Mouse (Mus musculus) megakaryocyte, embryonic 14.5 days (primary cell): ENCODE data around the gene Cxcl9. TPM values are rescaled to one million over a fixed set of nuclear protein-coding genes. Genes with fewer than 3 reads are reported as not detected.

Source experiments
- H3K27me3 ChIP-seq: replicated peaks from 2 replicates; pipeline ENCODE3; 2012; ENCODE audit warnings: inconsistent platforms
- H3K36me3 ChIP-seq: replicated peaks from 2 replicates; pipeline ENCODE3; 2012; ENCODE audit warnings: low read length, inconsistent platforms, mixed read lengths
- H3K4me1 ChIP-seq: 2 replicates; pipeline ENCODE4 v1.6.1; 2012; ENCODE audit warnings: inconsistent platforms
- H3K4me3 ChIP-seq: replicated peaks from 2 replicates; pipeline ENCODE3; 2012; ENCODE audit warnings: moderate library complexity, mild to moderate bottlenecking, inconsistent platforms
- H3K9me3 ChIP-seq: 2 replicates; pipeline ENCODE4 v1.6.1; 2012; ENCODE audit warnings: inconsistent platforms
- FLI1 ChIP-seq: IDR thresholded peaks from 2 replicates; pipeline ENCODE4 v1.6.1; 2012; ENCODE audit warnings: low read length, inconsistent platforms, mixed read lengths
- GATA1 ChIP-seq: IDR thresholded peaks from 3 replicates; pipeline ENCODE4 v1.6.1; 2012; ENCODE audit warnings: mixed read lengths, low read length, inconsistent platforms, borderline replicate concordance
- polyA plus RNA-seq: library from polyadenylated mRNA; stranded (reverse); fragments of >175 nt; gene quantifications from 2 replicates; pipeline ENCODE4 v1.2.3, GENCODE M21; 2012; ENCODE audit warnings: low replicate concordance; ENCODE audit not compliant: insufficient read depth

The Cxcl9 gene
- polyA plus RNA-seq, 1 experiment = not detected

- peaks cover 28% of the 10 kb centered on the region for H3K4me1 ChIP-seq
- no peaks in the 10 kb centered on the region for H3K9me3 ChIP-seq
- H3K4me3 ChIP-seq = no peak overlapping the region
- peaks cover 30% of the 10 kb centered on the region for H3K27me3 ChIP-seq
- no peaks in the 10 kb centered on the region for H3K36me3 ChIP-seq
- TF ChIP-seq GATA1 (no peak), FLI1 (no peak)
Measured at GRCm38 (mm10) chr5:92345006-92345405, 17.1 kb upstream of the Cxcl9 start.

- H3K4me1 ChIP-seq = no peaks in the 10 kb centered on the region
- H3K27me3 ChIP-seq = peaks cover 20% of the 10 kb centered on the region
- H3K4me3 ChIP-seq = no peak overlapping the region
- TF ChIP-seq FLI1 (no peak), GATA1 (no peak)
- H3K36me3 ChIP-seq = no peaks in the 10 kb centered on the region
- H3K9me3 ChIP-seq = no peaks in the 10 kb centered on the region
Measured at GRCm38 (mm10) chr5:92340606-92341005, 12.7 kb upstream of the Cxcl9 start.

GRCm38 (mm10) chr5:92336743-92337142 is 8.9 kb upstream of the Cxcl9 start:
- no peak overlapping the region for H3K4me3 ChIP-seq
- peaks cover 6% of the 10 kb centered on the region; the same call in 1 of the 2 replicates for H3K4me1 ChIP-seq
- peaks cover 11% of the 10 kb centered on the region for H3K27me3 ChIP-seq
- H3K9me3 ChIP-seq = no peaks in the 10 kb centered on the region
- TF ChIP-seq FLI1 (no peak), GATA1 (no peak)
- H3K36me3 ChIP-seq = no peaks in the 10 kb centered on the region

GRCm38 (mm10) chr5:92332359-92332840 is 4.5 kb upstream of the Cxcl9 start:
- H3K4me1 ChIP-seq = peaks cover 7% of the 10 kb centered on the region
- peaks cover 24% of the 10 kb centered on the region for H3K27me3 ChIP-seq
- H3K9me3 ChIP-seq = no peaks in the 10 kb centered on the region
- TF ChIP-seq GATA1 = no peak
- no peak for TF ChIP-seq FLI1
- no peaks in the 10 kb centered on the region for H3K36me3 ChIP-seq
- H3K4me3 ChIP-seq = no peak overlapping the region

GRCm38 (mm10) chr5:92331635-92332338 is 3.9 kb upstream of the Cxcl9 start, which contains the start of gene Art3:
Gene Art3 (plus strand): TSS chr5:92331827.
- Histone ChIP-seq H3K36me3 (no peaks in the 10 kb centered on the region), H3K4me3 (no peak within 1 kb of the TSS), H3K27me3 (peaks cover 26% of the 10 kb centered on the region), H3K4me1 (peaks cover 11% of the 10 kb centered on the region), H3K9me3 (no peaks in the 10 kb centered on the region)
- no peak for TF ChIP-seq FLI1
- no peak for TF ChIP-seq GATA1

GRCm38 (mm10) chr5:92331122-92331521 is 3.2 kb upstream of the Cxcl9 start:
- H3K27me3 ChIP-seq = peaks cover 30% of the 10 kb centered on the region
- H3K4me3 ChIP-seq = no peak overlapping the region
- H3K4me1 ChIP-seq = peaks cover 11% of the 10 kb centered on the region
- H3K36me3 ChIP-seq = no peaks in the 10 kb centered on the region
- TF ChIP-seq GATA1 (no peak), FLI1 (no peak)
- no peaks in the 10 kb centered on the region for H3K9me3 ChIP-seq

- no peaks in the 10 kb centered on the region for H3K9me3 ChIP-seq
- no peak overlapping the region for H3K4me3 ChIP-seq
- H3K4me1 ChIP-seq = peaks cover 9% of the 10 kb centered on the region
- no peaks in the 10 kb centered on the region for H3K36me3 ChIP-seq
- no peak for TF ChIP-seq GATA1
- H3K27me3 ChIP-seq = peaks cover 40% of the 10 kb centered on the region
Measured at GRCm38 (mm10) chr5:92327367-92327766, 512 bp downstream of the Cxcl9 start.

GRCm38 (mm10) chr5:92323264-92323663 is 4.6 kb downstream of the Cxcl9 start:
- TF ChIP-seq FLI1 (no peak), GATA1 (no peak)

GRCm38 (mm10) chr5:92322612-92323011 is 5.3 kb downstream of the Cxcl9 start:
- Histone ChIP-seq H3K4me3 (no peak overlapping the region), H3K4me1 (peaks cover 5% of the 10 kb centered on the region), H3K27me3 (peaks cover 27% of the 10 kb centered on the region), H3K9me3 (no peaks in the 10 kb centered on the region), H3K36me3 (no peaks in the 10 kb centered on the region)
- TF ChIP-seq GATA1 = no peak
- TF ChIP-seq FLI1 = no peak

More at GRCm38 (mm10) chr5:92323264-92323663, 4.6 kb downstream of the Cxcl9 start:
- H3K4me1 ChIP-seq = peaks cover 5% of the 10 kb centered on the region
- H3K9me3 ChIP-seq = no peaks in the 10 kb centered on the region
- peaks cover 33% of the 10 kb centered on the region for H3K27me3 ChIP-seq
- no peak overlapping the region for H3K4me3 ChIP-seq
- no peaks in the 10 kb centered on the region for H3K36me3 ChIP-seq

GRCm38 (mm10) chr5:92321631-92322400 is 6.1 kb downstream of the Cxcl9 start:
- Histone ChIP-seq H3K9me3 (no peaks in the 10 kb centered on the region), H3K27me3 (peaks cover 21% of the 10 kb centered on the region), H3K4me3 (no peak overlapping the region), H3K4me1 (no peaks in the 10 kb centered on the region), H3K36me3 (no peaks in the 10 kb centered on the region)
- no peak for TF ChIP-seq FLI1
- no peak for TF ChIP-seq GATA1
